Mouse (Mus musculus) thymus, adult 2 months (tissue): ENCODE measurements around the gene Gas2l2. TPM values are rescaled to one million over a fixed set of nuclear protein-coding genes. Genes with fewer than 3 reads are reported as not detected.

ENCODE experiments used
- DNase-seq: peaks from one replicate; pipeline ENCODE4 v3.0.0; 2021
- H3K27ac ChIP-seq: fragments of 200-500 bp; 2 replicates; pipeline ENCODE4 v1.5.1; 2012; ENCODE audit warnings: low read length, control low read depth; ENCODE audit not compliant: control insufficient read depth, insufficient read depth
- H3K27me3 ChIP-seq: fragments of 200-500 bp; 2 replicates; pipeline ENCODE4 v1.6.1; 2012; ENCODE audit warnings: mild to moderate bottlenecking, low read length, moderate library complexity, mixed read lengths; ENCODE audit not compliant: control insufficient read depth, insufficient read depth
- H3K36me3 ChIP-seq: fragments of 200-500 bp; 2 replicates; pipeline ENCODE4 v1.6.1; 2012; ENCODE audit warnings: mild to moderate bottlenecking, low read length, moderate library complexity; ENCODE audit not compliant: control insufficient read depth, insufficient read depth
- H3K4me1 ChIP-seq: fragments of 200-500 bp; replicated peaks from 2 replicates; pipeline ENCODE4 v1.6.1; 2012; ENCODE audit warnings: low read length; ENCODE audit not compliant: control insufficient read depth, insufficient read depth
- H3K4me3 ChIP-seq: fragments of 200-500 bp; 2 replicates; pipeline ENCODE4 v1.5.1; 2012; ENCODE audit warnings: mild to moderate bottlenecking, low read length, control low read depth, moderate library complexity; ENCODE audit not compliant: control insufficient read depth, insufficient read depth
- CTCF ChIP-seq: fragments of 200-500 bp; IDR thresholded peaks from 2 replicates; pipeline ENCODE4 v1.5.1; 2012; ENCODE audit warnings: mild to moderate bottlenecking, control low read depth, low read length, moderate library complexity, borderline replicate concordance; ENCODE audit not compliant: control insufficient read depth, poor library complexity, insufficient read depth; ENCODE audit errors: extremely low read depth
- POLR2A ChIP-seq: fragments of 200-500 bp; IDR thresholded peaks from 2 replicates; pipeline ENCODE4 v1.6.1; 2012; ENCODE audit warnings: mild to moderate bottlenecking, low read length, control low read depth, moderate library complexity; ENCODE audit not compliant: control insufficient read depth, poor library complexity, insufficient read depth; ENCODE audit errors: extremely low read depth
- WGBS: fragments of 180-500 bp; shearing (Covaris S2); methylation state at CpG from one replicate; pipeline ENCODE4 v1.1.7; 2018; 5-methylcytosine and 5-hydroxymethylcytosine counted together
- polyA plus RNA-seq: library from polyadenylated mRNA; depleted of rRNA; stranded (reverse); fragments of >200 nt; gene quantifications from 2 replicates; pipeline ENCODE4 v1.2.3, GENCODE M21; 2012; rRNA removed

Gas2l2 gene
- polyA plus RNA-seq, 1 experiment: 0.12 TPM

- no peak for DNase-seq
- no peak overlapping the region for H3K4me3 ChIP-seq
- no peaks in the 10 kb centered on the region for H3K36me3 ChIP-seq
- 95% methylated on average over 9 of the region's 9 CpGs for WGBS
- no peak overlapping the region for H3K27ac ChIP-seq
- H3K4me1 ChIP-seq: no peaks in the 10 kb centered on the region
- H3K27me3 ChIP-seq: no peaks in the 10 kb centered on the region
- TF ChIP-seq CTCF (no peak), POLR2A (no peak)
These were observed 46.3 kb downstream of the Gas2l2 start for GRCm38 (mm10) chr11:83382876-83383531.

- Histone ChIP-seq H3K27ac (no peak overlapping the region), H3K4me1 (no peaks in the 10 kb centered on the region), H3K4me3 (no peak overlapping the region), H3K36me3 (0 out of 2 replicates have a peak, but pooled peaks cover 12% of the 10 kb centered on the region), H3K27me3 (no peaks in the 10 kb centered on the region)
- 96% methylated on average over 7 of the region's 7 CpGs for WGBS
- TF ChIP-seq POLR2A (no peak), CTCF (no peak)
- no peak for DNase-seq
These were observed 49.4 kb downstream of the Gas2l2 start for GRCm38 (mm10) chr11:83379745-83380341.

Other genes starting within 250 kb of the Gas2l2 start
- gene Slfn3, start 238.1 kb downstream of the Gas2l2 start, polyA plus RNA-seq: 2.7 and 3.0 TPM in 2 replicates
- gene Slfn14, start 142.7 kb downstream of the Gas2l2 start, polyA plus RNA-seq: not detected in 2 replicates
- 41.4 and 51.0 TPM in 2 replicates for gene Ap2b1, start 130.4 kb downstream of the Gas2l2 start, polyA plus RNA-seq
- gene Pex12, start 126.9 kb downstream of the Gas2l2 start, polyA plus RNA-seq: 8.5 and 9.2 TPM in 2 replicates
- 1.2 and 5.3 TPM in 2 replicates for gene Rasl10b, start 20.3 kb downstream of the Gas2l2 start, polyA plus RNA-seq
- gene 1700020L24Rik, start 8.2 kb upstream of the Gas2l2 start, polyA plus RNA-seq: 1.9 and 2.0 TPM in 2 replicates
- gene Mmp28, start 33.6 kb upstream of the Gas2l2 start, polyA plus RNA-seq: 6.0 and 8.2 TPM in 2 replicates
- 17.1 and 20.0 TPM in 2 replicates for gene Taf15, start 43.6 kb upstream of the Gas2l2 start, polyA plus RNA-seq
- 0.20 TPM in 1 of 2 replicates, not detected in the other for gene Heatr9, start 92.7 kb upstream of the Gas2l2 start, polyA plus RNA-seq
- 526 and 777 TPM in 2 replicates for gene Ccl5, start 101.1 kb upstream of the Gas2l2 start, polyA plus RNA-seq
- gene Ccl9, start 149.2 kb upstream of the Gas2l2 start, polyA plus RNA-seq: 3.4 and 4.5 TPM in 2 replicates
- 4.9 and 10.4 TPM in 2 replicates for gene Ccl6, start 163.6 kb upstream of the Gas2l2 start, polyA plus RNA-seq
- gene Rpl9-ps1, start 216.2 kb upstream of the Gas2l2 start, polyA plus RNA-seq: not detected in 2 replicates
- 3.6 and 10.2 TPM in 2 replicates for gene Ccl3, start 219.9 kb upstream of the Gas2l2 start, polyA plus RNA-seq
- 5.0 and 8.5 TPM in 2 replicates for gene Ccl4, start 233.1 kb upstream of the Gas2l2 start, polyA plus RNA-seq